Mouse (Mus musculus) hindbrain, embryonic 11.5 days (tissue): Measurements from ENCODE around the gene Cox8c. TPM values are rescaled to one million over a fixed set of nuclear protein-coding genes. Genes with fewer than 3 reads are reported as not detected.

ENCODE experiments used
- ATAC-seq: fragments of 200-750 bp; cut with Nextera tagmentation; 2 replicates; pipeline ENCODE4 v1.8.0; 2017; ENCODE audit warnings: mild to moderate bottlenecking, moderate TSS enrichment, moderate library complexity; ENCODE audit not compliant: low FRiP score
- DNase-seq: peaks from one replicate; pipeline ENCODE4 v3.0.0-alpha.2; 2015; ENCODE audit warnings: low spot score
- H3K27ac ChIP-seq: fragments of 300-500 bp; sonication (generic); 2 replicates; pipeline ENCODE4 v1.5.1; 2014; ENCODE audit warnings: mild to moderate bottlenecking, low read depth, low read length
- H3K27me3 ChIP-seq: fragments of 300-500 bp; sonication (generic); 2 replicates; pipeline ENCODE4 v1.6.1; 2014; ENCODE audit warnings: mild to moderate bottlenecking, low read length, moderate library complexity, mixed read lengths; ENCODE audit not compliant: control insufficient read depth, insufficient read depth
- H3K36me3 ChIP-seq: fragments of 300-500 bp; sonication (generic); 2 replicates; pipeline ENCODE4 v1.6.1; 2014; ENCODE audit warnings: mild to moderate bottlenecking, low read length, moderate library complexity, mixed read lengths; ENCODE audit not compliant: control insufficient read depth, insufficient read depth
- H3K4me1 ChIP-seq: fragments of 300-500 bp; sonication (generic); replicated peaks from 2 replicates; pipeline ENCODE4 v1.6.1; 2014; ENCODE audit warnings: low read length, mixed read lengths; ENCODE audit not compliant: control insufficient read depth, insufficient read depth
- H3K4me2 ChIP-seq: fragments of 300-500 bp; sonication (generic); replicated peaks from 2 replicates; pipeline ENCODE4 v1.6.1; 2014; ENCODE audit warnings: mild to moderate bottlenecking, low read depth, low read length
- H3K4me3 ChIP-seq: fragments of 300-500 bp; sonication (generic); 2 replicates; pipeline ENCODE4 v1.5.1; 2014; ENCODE audit warnings: low read depth, low read length
- H3K9ac ChIP-seq: fragments of 300-500 bp; sonication (generic); 2 replicates; pipeline ENCODE4 v1.6.1; 2014; ENCODE audit warnings: low read depth, low read length
- H3K9me3 ChIP-seq: fragments of 300-500 bp; sonication (generic); 2 replicates; pipeline ENCODE4 v1.6.1; 2016; ENCODE audit warnings: low read length; ENCODE audit not compliant: control insufficient read depth
- WGBS: fragments of 180-500 bp; shearing (Covaris S2); extraction: QIAGEN DNeasy Blood & Tissue Kit; methylation state at CpG from one replicate; pipeline ENCODE4 v1.1.7; 2014; 5-methylcytosine and 5-hydroxymethylcytosine counted together
- polyA plus RNA-seq: library from polyadenylated mRNA; unstranded; fragments of >200 nt; fragmentation: Nextera tagmentation; extraction: Ambion mirVana; gene quantifications from 2 replicates; pipeline ENCODE4 v1.2.1, GENCODE M21; 2014

Cox8c gene
- polyA plus RNA-seq, 1 experiment from 2014 or later: not detected

DNA sequence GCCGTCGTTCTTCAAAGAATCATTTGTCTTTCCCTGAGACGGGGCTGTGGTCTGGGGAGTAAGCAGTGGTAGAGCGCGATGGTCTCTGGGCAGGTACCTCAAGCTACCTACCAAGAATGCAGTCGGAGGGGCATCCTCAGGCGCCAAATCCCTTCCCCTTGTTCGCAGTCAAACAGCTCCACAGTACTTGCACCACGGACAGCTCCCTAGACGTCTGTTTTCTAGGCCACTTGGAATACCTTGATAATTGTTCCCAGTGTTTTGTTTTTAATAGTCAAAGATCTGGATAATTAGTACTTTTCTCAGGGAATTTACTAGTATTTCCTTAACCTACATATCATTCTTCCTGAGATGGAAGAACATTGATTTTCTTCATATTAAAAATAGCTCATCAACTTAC lies 48.7 kb downstream of the Cox8c start:
- H3K4me2 ChIP-seq: no peak overlapping the region
- no peak overlapping the region for H3K9ac ChIP-seq
- no peak for DNase-seq
- H3K36me3 ChIP-seq: no peaks in the 10 kb centered on the region
- no peaks in the 10 kb centered on the region for H3K4me1 ChIP-seq
- H3K9me3 ChIP-seq: no peaks in the 10 kb centered on the region
- no peak overlapping the region for H3K27ac ChIP-seq
- no peaks in the 10 kb centered on the region for H3K27me3 ChIP-seq
- 30% methylated on average over 10 of the region's 10 CpGs for WGBS
- no peak for ATAC-seq
- H3K4me3 ChIP-seq: no peak overlapping the region

DNA sequence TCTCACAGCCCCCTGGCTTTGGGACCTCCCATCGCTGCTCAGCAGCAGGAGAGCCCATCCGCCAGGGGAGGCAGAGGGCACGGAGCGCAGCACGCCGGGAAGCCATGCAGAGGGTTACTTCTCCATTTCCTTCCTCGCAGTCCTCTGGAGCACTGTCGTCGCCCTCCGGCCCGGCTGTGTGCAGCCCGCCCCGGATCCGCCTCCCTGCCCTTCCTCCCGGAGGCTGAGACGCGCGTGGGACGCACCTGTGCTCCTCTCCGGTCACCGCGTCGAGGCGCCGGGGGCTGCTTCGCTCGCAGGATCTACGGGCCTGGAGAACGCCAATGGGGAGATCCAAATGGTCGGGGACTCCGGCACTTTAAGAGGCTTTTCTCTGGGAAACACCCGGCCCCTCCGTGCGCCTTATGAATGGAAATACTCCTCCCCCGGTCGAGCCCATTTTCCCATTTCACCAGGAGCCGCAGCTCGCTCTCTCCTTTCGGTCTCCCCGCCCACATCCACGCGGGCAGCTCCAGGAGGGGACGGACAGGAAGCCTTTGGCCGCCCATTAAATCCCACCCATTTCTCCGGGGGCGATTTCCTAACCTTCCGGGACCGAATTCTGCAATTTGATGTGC lies 49.8 kb downstream of the Cox8c start, which contains the start of gene Unc79:
TSS of gene Unc79 (plus strand) at position 82 of the 617 bp plus-strand sequence.
- H3K4me2 ChIP-seq: peak within 1 kb of the TSS; percentile 85
- ATAC-seq (peak; percentile 87), DNase-seq (peak; percentile 78)
- H3K27me3 ChIP-seq: no peaks in the 10 kb centered on the region
- WGBS: 0% methylated on average over 47 of the region's 48 CpGs
- H3K4me3 ChIP-seq: peak within 1 kb of the TSS; percentile 61
- peak within 1 kb of the TSS; percentile 92 for H3K27ac ChIP-seq
- H3K4me1 ChIP-seq: no peaks in the 10 kb centered on the region
- peak within 1 kb of the TSS; percentile 70 for H3K9ac ChIP-seq
- H3K9me3 ChIP-seq: no peaks in the 10 kb centered on the region
- no peaks in the 10 kb centered on the region for H3K36me3 ChIP-seq

DNA sequence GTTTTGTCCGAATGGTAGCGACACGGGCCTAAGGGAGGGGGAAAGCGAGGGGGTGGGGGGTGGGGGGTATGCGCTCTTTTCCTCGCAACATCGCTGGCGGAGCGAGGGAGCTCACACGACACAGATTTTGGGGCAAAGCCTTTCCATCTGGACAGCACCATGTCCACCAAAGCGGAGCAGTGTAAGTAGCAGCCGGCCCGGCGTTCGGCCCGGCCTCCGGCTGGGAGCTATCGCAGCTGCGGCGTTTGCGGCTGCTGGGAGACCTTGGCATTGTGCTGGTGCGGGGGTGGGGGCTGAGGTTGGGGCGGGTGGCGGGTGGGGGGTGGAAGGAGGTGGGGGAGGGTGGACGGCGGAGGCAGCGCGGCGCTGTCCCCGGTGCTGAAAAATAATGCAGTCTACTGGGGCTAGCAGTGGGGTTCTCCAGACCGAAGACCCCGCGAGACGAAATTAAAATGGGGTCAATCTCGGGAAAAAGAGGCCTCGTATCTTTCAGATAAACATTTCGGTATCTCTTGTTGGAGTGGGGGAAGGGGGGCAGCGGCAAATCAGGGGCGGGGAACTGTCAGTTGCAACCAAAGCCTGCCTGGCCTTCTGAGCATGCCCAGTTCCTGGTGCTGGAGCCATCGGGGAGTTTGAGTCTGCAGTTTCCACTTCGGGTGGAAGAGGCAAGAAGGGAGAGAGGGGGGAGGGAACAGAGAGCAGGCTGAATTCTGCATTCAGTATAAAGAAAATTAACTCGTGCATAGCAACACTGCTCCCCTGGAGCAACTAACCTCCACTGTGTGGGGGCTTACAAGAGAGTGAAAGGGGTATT lies 50.5 kb downstream of the Cox8c start:
- no peaks in the 10 kb centered on the region for H3K9me3 ChIP-seq
- under 1% methylated on average over 42 of the region's 42 CpGs for WGBS

More for the DNA sequence above, 50.5 kb downstream of the Cox8c start:
- DNase-seq (peak; percentile 81), ATAC-seq (peak; percentile 91)
- H3K4me2 ChIP-seq: peak overlapping the region; percentile 85
- peak overlapping the region; percentile 61 for H3K4me3 ChIP-seq
- peak overlapping the region; percentile 70 for H3K9ac ChIP-seq
- H3K36me3 ChIP-seq: no peaks in the 10 kb centered on the region
- H3K27me3 ChIP-seq: no peaks in the 10 kb centered on the region
- H3K4me1 ChIP-seq: no peaks in the 10 kb centered on the region
- peak overlapping the region; percentile 92 for H3K27ac ChIP-seq

Other genes with a start within 250 kb of the Cox8c start
- gene Itpk1, start 194.4 kb upstream of the Cox8c start, polyA plus RNA-seq: 14.1 and 16.8 TPM in 2 replicates
- 35.7 and 42.9 TPM in 2 replicates for gene Moap1, start 155.7 kb upstream of the Cox8c start, polyA plus RNA-seq
- gene Tmem251, start 155.6 kb upstream of the Cox8c start, polyA plus RNA-seq: 10.8 and 11.3 TPM in 2 replicates
- gene Gm28051, start 141.6 kb upstream of the Cox8c start, polyA plus RNA-seq: not detected in 2 replicates
- gene Gon7, start 141.5 kb upstream of the Cox8c start, polyA plus RNA-seq: 47.2 and 56.2 TPM in 2 replicates
- gene Ubr7, start 141.3 kb upstream of the Cox8c start, polyA plus RNA-seq: 58.8 and 69.1 TPM in 2 replicates
- gene Gm20604, start 140.6 kb upstream of the Cox8c start, polyA plus RNA-seq: 34.1 and 36.2 TPM in 2 replicates
- gene Btbd7, start 20.8 kb upstream of the Cox8c start, polyA plus RNA-seq: 19.6 and 20.6 TPM in 2 replicates
- 3.7 and 4.5 TPM in 2 replicates for gene Unc79, start 49.5 kb downstream of the Cox8c start, polyA plus RNA-seq